Mouse (Mus musculus): ENCODE results near the gene Alk.

DNA sequence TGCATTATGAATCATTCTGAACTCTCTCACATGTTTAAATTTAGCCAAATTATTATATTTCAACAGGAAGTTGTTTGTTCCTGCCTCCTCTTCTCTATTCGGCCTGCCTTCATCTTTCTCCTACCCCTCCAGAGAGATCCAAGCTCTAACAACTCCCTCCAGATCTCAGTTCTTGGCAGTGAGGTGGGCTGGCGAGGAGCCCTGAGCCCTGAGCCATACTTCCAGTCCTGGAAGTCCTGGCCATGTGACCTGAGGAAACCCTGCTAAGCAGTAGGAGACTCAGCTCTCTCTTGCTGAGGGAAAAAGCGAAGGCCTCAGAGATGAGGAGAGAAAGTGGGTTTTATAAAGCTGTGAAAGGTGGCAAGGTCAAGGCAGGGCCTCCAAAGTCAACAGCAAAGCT is 689.9 kb downstream of the Alk start:
- no peak for TF ChIP-seq CTCF (IDR thresholded peaks at IDR 0.05; ENCODE audit: low read depth)
- no peak for TF ChIP-seq EP300 (IDR thresholded peaks at IDR 0.05; ENCODE audit: low read depth)

Measured in liver, postnatal 0 days (tissue).